Mouse (Mus musculus): ENCODE results near the gene Hdac8.

The Hdac8 gene

DNA sequence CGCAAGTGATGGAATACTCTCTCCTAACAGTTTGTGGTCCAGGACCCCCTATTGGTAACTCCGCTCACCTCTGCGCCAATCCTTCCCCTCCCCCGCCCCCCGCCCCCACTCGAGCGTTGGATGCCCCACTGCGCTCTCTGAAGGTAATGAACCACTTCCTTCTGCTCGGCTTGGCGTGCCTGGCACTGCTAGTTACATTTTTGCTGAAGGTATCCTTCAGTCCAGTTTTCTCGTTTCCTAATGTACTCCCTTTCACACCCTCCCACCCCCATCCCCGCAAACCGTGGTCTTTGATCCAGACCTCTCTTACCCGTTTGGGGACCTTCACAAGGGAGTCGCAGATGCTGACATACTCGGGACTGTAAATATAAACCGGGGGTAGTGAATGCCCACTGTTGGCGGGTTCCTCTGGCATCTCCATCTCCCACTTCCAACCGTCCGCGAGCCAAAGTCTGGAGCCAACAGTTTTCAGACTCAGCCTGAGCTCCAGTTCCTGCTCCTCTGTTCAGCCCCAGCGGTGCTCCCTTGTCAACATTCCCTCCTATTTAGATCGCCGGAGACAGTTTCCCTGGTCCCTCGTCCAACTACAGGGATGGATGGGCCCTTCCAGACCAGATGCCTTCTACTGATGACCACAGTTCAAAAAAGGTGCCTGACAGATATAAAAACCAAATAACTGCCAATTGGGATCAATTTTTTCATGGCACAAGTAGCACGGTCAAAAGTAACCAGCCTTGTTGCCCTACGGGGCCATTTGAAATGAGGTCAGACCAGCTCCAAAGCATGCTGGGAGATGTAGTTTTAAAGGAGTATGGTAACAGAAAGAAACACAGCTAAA lies at the start of gene Hdac8:
Gene Hdac8 (minus strand): TSS at position 716 of the 838 bp plus-strand sequence.
- in situ Hi-C loops (cut with MboI): no loop called here

DNA sequence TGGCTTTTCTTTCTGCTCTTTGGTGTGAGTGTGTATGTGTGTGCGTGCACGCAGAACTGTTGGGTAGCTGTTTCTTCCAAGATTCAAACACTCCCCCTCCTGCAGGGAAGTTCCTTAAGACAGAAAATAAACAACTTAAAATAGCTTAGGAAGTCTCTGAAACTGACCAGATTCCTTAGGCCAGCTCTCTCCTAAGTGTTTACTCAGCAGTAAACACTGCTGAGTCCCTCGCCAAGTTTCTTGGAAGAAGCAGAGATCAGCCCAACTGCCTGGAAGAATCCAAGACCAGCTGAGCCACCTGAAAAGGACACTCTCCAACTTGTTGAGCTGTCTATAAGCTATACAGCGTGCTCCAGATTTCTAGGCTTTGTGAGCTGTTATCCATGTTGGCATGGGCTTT lies 4.0 kb upstream of the Hdac8 start:
- in situ Hi-C loops (cut with MboI): no loop called here

DNA sequence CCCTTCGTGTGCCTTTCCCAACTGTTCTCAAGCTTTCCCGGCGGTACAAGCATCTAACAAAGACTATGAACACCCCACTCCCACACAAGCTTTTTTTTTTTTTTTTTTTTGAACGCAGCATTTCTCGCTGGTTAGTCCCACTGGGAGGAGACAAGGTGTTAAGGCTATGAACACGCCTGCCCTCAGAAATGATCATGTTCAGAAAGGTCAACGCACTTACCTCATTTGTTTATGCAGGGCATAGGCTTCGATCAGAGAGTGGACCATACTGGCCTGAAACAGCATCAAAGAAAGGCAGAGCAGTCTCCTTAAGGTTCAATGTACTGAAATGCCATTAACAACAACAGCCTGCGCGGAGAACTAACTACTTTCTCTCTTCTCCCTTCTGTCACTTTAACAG lies 980 bp downstream of the Hdac8 start:
- in situ Hi-C loops (cut with MboI): no loop called here

DNA sequence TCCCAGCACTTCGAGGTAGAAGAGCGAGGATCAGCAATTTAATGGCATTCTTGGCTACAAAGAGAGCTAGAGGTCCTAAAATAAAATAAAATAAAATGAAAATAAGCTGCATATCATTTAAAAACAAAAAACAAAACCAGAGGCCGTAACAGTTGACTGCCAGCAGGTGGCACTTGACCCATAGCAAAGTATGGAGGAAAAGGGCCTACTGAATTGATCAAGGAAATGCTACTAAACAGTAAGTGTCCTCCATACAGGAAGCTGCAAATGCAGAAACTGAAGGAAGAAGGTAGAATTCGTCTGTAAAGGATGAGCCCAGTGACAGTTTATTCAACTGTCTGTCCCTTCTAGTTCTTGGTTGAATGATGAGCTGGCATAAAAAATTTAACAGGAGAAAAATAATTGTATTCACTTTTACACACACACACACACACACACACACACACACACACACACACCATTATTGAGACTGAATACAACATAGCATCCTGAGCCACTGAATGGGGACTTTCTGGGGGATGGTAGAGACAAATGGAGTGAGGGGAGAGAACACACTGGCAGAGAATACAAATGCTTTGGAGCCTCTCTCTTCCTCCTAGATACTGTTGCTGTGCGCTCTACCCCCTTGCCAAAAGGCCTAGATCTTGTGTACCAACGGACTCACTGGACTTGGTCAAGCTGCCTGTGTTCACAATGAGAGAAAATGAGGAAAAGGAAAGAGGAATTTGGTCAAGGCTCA lies 11.0 kb downstream of the Hdac8 start:
- in situ Hi-C loops (cut with MboI): loop anchor here (25.0 kb wide), 1 partner anchor 257 kb away; no protein-coding TSS in a partner anchor

DNA sequence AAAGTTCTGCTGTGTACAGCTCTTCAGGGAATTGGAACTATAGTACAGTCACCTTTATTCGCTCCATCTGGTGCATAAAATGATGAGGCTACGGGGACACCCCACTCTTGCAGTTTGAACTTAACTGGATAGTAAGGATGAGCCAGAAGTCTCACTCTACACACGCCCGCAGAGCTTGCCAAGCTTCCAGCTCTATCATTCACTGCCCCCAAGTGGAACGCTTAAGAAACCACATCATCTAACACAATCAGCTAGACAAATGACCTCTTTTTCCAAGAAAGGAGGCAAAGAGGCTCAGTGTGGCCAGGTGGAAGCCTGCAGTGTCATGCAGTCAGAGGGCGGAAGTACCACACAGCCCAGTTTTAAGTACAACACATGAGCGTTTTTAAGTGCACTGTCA lies 19.6 kb downstream of the Hdac8 start:
- in situ Hi-C loops (cut with MboI): loop anchor here (25.0 kb wide), 1 partner anchor 248 kb away; no protein-coding TSS in a partner anchor

DNA sequence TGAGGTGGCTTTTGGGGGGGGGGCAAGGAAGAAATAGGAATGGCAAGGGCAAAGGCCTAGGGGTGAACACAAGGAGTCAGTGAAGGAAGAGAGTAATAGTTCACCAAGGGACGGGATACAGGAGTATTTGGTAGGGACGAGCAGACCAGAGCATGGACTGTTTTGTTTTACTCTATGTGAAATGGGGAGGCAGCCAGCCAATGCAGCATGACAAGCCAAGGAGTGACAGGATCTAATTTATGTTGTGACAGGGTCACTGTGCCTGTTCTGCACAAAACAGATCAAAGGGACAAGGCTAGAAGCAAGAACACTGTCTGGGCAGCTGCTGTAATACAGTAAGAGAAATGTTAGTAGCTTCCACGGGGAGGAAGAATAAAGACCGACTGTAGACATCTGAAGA lies 25.5 kb downstream of the Hdac8 start:
- in situ Hi-C loops (cut with MboI): loop anchor here (25.0 kb wide), 1 partner anchor 242 kb away; no protein-coding TSS in a partner anchor

DNA sequence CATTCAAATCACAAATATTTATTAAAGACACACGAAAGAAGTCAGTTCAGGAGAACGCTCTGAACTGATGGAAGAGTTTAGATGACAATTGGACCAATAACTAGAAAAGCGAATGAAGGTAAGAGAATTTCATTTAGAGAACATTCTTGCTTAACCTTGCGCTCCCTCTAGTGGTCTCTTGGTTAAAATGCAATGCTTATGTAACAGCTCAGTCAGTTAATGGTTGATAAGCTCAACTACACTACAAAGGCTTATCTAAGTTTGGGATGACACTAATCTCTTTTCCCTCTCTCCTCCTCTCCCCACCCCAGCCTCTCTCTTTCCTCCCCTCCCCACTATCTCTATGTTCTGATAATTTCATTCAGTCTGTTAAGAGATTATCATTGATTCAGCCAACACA lies 26.2 kb downstream of the Hdac8 start:
- in situ Hi-C loops (cut with MboI): loop anchor here (25.0 kb wide), 1 partner anchor 242 kb away; no protein-coding TSS in a partner anchor

DNA sequence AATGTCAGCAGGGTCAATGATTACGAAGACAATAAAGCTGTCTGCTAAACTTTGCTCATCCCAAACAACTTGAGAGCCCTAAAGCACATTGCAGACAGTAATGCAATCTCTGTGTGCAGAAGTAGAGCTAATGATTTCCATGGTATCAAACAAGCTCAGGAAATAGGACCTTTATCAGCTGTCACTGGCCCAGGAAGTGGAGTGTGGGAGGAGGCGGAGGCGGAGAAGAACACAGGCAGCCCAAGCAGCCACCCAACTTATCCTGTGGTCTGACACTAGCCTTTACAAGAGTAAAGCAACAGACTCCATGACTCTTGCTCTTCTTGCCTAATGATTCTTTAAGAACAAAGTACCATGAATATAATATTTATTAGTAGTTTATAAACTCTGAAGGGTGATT lies 26.7 kb downstream of the Hdac8 start:
- in situ Hi-C loops (cut with MboI): loop anchor here (25.0 kb wide), 1 partner anchor 241 kb away; no protein-coding TSS in a partner anchor

DNA sequence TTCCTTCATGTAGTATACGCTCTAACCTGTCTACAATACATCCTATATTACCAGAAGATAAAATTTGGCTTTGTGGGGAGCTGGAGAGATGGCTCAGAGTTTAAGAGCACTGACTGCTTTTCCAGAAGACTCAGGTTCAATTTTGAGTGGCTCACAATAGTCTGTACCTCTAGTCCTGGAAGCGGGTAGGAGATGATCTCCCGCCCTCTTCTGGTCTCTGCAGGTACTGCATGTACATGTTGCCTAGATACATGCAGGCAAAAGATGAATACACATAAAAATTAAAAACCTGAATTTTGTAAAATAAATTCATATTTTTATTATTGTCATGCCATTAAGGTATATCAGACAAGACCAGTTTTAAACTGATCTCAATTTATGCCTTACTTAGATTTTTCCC lies 28.4 kb downstream of the Hdac8 start:
- in situ Hi-C loops (cut with MboI): loop anchor here (25.0 kb wide), 1 partner anchor 239 kb away; no protein-coding TSS in a partner anchor

DNA sequence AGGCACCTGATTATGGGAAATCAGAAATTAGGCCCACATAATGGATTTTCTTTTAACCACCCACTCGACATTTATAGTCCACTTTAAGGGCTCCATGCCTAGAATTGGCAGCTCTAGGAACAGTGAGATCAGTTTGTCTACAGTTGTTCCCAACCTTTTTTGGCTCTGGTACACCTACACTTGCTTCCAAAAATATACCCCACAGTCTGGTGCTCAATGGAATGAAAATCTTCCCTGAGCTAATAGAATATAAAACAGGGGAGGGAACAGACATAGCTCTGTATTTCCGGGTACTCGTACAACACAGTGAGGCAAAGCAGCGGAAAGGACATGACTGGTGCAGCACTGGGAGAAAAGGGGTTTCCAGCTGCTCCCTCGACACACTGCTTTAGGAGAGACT lies 29.6 kb downstream of the Hdac8 start:
- in situ Hi-C loops (cut with MboI): loop anchor here (25.0 kb wide), 1 partner anchor 238 kb away; no protein-coding TSS in a partner anchor

DNA sequence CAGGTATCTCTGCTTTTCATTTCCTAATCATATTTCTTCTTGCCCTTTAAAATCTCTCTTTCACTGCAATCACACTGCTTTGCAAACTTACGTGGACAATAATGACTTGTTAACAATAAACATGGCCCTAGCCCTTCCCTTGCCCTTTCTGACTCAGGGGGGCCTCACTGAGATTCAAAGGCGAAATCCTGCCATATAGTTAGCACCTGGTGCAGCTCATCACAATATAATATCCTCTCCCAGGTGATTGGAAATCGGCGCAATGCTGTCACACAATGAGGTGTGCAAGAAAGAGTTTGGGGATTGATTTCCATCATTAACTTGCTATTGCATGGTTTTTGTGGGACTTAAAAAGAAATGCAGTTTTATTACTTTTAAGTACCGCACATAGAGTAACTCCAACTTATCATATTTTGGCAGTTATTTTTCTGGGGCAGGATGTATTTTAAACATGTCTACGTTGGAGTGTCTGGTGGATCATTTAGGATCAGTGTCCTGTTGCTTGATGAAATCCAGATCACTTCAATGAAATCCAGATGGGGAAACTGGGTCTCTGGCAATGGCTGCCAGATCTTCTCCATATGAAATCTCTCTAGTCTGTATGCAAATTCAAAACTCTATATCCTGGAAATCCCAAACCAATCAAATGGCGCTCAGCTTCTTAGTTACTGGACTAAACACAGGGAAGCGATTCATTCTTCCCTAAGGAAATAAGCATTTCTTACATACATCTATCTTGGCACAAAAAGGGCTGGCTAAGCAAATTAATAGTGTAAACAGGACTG lies 86.6 kb downstream of the Hdac8 start:
- in situ Hi-C loops (cut with MboI): no loop called here

DNA sequence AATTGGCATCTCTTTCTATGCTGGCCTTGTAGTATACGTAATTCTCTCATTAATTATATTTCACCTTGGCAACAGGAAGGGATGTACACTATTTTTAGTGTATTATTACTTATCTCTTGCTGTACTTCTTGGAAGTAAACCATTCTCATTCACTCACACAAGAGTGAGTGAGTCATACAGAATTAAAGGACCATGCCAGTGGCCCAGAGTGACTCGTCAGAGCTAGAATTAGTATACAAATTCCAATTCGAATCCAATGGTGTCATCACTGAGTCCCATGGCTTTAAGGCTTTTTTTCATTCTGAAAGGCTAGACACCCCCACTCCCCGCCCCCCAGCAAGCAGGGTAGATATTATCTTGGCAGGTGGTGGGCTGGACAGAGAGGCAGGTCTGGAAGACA lies 88.2 kb downstream of the Hdac8 start:
- in situ Hi-C loops (cut with MboI): no loop called here

DNA sequence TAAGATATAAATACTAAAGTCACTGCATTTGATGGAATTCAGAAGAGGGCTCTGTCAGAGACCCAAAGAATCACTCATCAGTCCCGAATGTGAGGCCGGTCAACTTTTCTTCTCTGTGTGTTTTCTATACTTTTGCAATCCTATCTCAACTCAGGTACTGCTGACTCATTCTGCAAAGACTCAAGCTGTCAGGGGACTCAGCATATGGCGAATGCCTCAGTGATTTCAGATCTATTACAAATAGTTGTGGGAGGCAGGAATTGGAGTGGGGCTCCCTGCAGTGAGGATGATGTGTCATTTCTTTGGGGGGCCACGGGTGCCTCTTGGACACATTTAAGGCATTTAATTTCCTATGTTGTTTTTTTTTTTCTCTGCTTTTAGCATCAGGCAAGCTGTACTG lies 88.8 kb downstream of the Hdac8 start:
- in situ Hi-C loops (cut with MboI): no loop called here

DNA sequence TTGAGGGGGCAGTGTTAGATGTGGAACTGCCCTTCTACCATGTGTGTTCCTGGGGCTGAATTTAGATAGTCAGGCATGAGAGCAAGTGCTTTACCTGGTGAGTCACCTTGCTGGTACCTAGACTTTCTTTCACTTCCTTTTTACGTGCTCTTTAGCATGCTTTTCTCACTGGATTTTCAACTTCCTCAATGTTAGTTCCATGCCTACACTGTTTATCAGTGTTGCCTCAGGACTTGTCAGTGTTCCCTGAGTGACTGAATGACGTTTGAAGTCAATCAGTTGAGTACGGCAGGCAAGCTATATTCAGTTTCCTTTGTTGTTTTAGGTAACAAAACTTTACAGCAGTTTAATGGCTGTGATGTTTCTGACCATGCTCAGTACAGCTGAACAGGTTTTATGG lies 120.4 kb downstream of the Hdac8 start:
- in situ Hi-C loops (cut with MboI): no loop called here

DNA sequence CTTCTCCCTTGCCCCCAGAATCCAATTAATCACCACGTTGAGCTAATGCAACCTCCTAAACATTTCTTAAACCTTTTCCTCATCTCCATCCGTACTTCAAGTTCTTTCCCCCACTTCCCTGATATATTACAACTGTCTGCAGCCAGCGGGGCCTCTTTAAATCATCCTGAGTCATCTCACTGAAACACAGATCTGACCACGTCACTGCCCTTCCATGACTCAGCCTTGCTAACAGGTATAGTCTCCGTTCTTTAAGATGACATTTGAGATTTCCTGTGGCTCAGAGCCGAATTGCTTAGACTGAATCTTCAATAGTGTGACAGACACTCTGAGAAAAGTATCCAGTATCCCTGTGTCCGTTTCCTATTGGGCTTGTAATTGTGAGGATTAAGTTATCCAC lies 122.0 kb downstream of the Hdac8 start:
- in situ Hi-C loops (cut with MboI): no loop called here

DNA sequence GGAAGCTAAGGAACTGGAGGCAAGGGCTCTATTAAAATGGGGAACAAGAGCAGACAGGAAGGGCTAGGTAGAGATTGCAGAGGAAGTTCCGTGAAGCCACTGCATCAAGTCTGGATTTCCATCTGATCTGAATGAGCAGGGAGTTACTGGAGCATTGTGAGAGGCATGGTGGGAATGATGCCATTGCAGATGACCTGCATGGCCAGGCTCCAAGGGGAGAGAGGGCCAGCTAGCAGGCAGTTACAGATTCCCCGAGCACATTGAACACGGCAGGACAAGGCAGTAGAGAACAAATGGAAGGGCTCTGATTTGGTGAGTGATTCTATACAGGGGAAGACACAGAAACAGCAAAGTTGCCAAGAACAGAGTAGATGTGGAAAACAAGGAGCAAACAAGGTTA lies 138.6 kb downstream of the Hdac8 start:
- in situ Hi-C loops (cut with MboI): no loop called here

DNA sequence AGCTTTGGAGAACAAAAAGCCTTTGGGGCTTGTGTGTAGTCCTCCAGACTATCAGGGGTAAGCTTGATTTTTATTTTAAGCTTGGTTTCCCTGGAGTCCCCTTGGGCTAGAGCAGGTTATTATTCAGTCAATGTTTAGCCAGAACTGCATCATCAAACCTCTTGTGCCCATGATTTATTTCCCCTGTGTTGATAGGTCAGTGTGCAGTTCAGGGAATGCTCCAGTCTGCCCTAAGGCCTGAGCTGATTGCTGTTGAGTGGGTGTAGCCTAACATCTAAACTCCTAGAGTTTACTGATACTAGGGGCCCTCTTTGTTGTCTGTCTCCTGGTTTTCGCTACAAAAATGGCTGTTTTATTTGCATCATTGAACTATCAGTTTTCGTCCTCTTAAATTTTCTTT lies 142.9 kb downstream of the Hdac8 start:
- in situ Hi-C loops (cut with MboI): no loop called here

DNA sequence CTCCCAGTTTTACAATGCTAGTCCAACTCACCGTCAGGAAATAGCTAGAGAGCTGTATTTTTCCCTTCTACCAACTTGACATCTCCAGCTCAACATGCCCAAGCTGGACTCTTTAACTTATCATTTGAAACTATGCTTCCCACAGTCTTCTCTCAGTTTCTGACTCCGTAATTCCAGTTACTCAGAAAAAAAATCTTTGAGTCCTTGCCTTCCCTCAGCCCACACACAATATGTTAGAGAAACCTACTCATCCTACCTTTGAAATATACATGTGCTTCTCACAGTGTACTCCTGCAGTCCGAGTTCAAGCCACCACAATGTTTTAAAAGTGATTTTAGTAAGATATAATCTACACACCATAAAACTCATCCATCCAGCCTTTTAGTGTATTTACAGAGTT lies 151.7 kb downstream of the Hdac8 start:
- in situ Hi-C loops (cut with MboI): no loop called here

DNA sequence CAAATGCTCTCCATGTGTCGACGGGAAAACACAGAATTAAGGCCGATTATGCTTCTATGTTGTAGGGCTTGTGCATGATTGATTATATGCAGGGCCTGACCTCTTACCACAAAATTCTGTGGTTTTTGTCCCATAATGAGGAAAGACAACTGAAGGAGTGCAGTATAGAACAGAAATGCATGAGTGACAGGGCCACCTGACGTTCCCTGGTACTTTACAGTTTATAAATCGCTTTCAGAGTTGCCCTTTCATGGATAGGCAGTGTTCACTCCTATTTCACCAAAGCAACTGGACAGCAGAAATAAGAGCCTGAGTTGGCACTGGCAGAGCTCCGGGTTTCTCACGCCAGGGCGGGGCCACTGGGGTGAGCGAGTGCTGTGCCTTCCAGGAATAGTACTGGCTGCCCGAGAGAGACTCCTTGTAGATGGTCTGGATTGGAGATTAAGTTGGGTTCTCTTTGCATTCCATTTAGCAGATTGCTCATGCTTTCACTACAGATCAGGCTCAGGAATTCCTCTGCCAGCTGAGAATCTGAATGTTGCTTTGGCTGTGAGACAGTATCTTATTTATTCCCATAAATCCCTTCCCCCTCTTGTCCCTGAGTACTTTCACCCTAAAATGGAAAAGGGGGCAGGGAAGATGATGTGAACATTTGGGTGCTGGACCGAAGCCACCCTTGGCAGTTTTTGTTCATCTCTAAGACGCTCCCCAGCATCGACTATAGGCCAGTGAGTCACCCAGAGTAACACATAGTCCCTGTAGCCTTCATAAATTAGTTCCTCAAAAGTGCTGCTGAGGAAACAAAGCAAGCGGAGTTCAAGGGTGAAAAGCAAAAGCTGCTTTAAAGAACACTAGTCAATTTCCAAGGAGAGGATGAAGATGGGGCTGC lies 155.1 kb downstream of the Hdac8 start:
- in situ Hi-C loops (cut with MboI): no loop called here

DNA sequence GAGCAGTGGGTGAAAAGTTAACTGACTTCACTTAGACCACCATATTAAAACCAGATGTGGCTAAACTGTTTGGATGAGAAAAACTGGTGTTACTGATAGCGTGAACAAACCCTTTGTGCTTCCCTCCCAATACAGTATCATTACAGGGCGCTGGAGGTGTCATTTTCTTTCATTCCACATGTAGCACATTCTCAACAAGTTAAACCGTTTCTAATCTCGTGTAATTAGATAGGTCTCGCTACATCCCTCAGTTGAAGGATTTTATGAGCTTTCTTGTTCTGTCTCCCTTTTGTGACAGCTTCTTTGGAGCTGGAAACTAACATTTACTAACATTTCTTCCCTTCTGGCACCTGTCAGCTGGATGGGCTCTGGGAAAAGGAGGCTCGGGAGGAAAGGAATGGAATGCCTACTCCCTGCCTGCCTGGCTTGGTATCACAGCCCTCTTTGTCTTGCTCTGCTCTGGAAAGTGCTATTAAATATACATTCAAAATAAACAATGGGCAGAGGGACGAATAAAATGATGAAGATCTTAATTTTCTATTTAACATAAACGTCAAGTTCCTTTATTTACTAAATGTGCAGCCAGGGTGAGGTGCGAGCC lies 156.2 kb downstream of the Hdac8 start:
- in situ Hi-C loops (cut with MboI): no loop called here

DNA sequence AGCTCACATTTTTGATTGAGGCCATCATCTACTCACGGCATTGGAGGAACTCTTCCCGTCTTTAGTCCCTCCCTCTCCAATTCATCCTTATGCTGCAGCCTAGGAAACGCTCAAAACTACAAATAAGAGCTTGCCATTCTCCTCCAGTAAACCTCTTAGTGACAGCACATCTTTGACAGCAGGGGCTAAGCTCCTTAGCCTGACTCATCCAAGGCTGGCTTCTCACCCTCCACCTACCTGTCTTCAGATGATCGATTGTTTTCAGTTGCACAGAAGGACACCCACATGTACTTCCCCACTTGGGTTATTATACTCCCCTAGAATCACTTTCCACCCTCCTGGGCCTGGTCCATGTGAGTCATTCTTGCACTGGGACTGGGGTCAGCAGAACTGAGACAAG lies 163.5 kb downstream of the Hdac8 start:
- in situ Hi-C loops (cut with MboI): no loop called here
